Mouse (Mus musculus): Measurements from ENCODE around the gene Olfr1143. TPM values are rescaled to one million over a fixed set of nuclear protein-coding genes. Genes with fewer than 3 reads are reported as not detected.

The Olfr1143 gene
- not detected for total RNA-seq (2021)

DNA sequence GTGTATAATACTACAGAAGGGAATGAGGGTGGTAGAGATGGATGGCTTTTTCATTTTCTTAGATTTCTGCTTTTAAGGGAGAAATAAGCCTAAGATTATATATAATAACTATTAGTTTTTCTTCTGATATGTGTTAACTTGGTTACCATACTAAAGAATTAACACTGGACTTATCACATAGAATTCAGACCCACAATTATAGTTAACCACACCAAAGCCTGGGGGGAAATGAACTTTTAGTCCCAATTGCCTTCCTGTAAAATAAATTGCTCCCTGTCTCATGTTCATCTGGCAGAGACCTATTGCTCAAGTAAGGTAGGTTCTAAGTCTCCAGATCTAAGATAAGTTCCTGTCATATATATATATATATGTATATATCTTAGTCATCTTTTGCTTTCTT is at the start of gene Olfr1143:
TSS of gene Olfr1143 (plus strand) at position 301 of the 400 bp plus-strand sequence.
- no peak for DNase-seq (ENCODE audit: low spot score in 2 of 2)
- intact Hi-C loops (cut with DNase I), result no loop called here

DNA sequence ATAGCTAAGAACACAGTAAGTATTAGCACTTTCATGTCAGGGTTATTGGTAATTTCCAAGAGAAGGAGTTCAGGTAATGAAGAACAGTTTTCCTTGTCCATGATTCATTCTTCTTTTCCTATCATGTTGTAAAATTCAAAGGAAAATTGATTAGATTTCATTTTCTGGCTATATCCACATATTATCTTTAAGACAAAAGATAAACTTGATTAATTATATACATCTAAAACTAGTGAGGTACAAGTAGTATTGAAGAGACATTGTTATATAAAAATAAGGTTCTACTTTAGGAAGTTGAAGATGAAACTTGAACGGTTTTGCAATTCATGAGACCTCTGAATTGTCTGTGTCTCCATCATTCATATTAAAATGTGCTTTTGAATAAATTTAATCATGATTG is 46.5 kb upstream of the Olfr1143 start, which contains the start of gene Olfr1141:
TSS of gene Olfr1141 (minus strand) at position 101 of the 400 bp plus-strand sequence.
- DNase-seq (ENCODE audit: low spot score in 2 of 2), result no peak
- intact Hi-C loops (cut with DNase I), result no loop called here

DNA sequence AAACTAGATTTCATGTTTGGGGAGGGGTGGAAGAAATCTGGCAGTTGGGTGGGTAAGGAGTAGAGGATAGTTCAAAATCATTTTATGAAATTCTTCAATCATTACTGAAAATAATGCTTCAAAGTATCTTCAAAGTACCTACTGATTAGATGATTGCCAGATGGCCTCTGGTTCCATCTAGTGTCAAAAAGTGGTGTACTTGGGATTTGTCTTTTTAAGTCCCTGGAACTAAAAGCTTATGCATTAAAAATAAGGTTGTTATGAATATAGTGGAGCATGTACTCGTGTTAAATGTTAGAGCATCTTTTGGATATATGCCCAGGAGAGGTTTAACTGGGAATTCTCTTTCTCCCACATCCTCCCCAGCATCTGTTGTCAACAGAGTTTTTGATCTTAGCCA is 24.2 kb upstream of the Olfr1143 start:
- peak in 1 of 2 experiments; percentile 19 for DNase-seq (ENCODE audit: low spot score in 2 of 2)
- intact Hi-C loops (cut with DNase I), result loop anchor here (10.0 kb wide), 1 partner anchor 381 kb away; no protein-coding TSS in a partner anchor

GRCm38 (mm10) chr2:87779183-87779582 is 21.2 kb upstream of the Olfr1143 start, which contains the start of gene Olfr152:
TSS of gene Olfr152 (plus strand) at chr2:87779483.
- intact Hi-C loops (cut with DNase I), result loop anchor here (10.0 kb wide), 1 partner anchor 384 kb away; no protein-coding TSS in a partner anchor
- DNase-seq (ENCODE audit: low spot score in 2 of 2), result no peak

GRCm38 (mm10) chr2:87809522-87809921 is 9.1 kb downstream of the Olfr1143 start, which contains the start of gene Olfr1145:
TSS of gene Olfr1145 (plus strand) at chr2:87809822.
- no peak for DNase-seq (ENCODE audit: low spot score in 2 of 2)
- intact Hi-C loops (cut with DNase I), result no loop called here

GRCm38 (mm10) chr2:87830233-87830632 is 29.8 kb downstream of the Olfr1143 start, which contains the start of gene Olfr1148:
TSS of gene Olfr1148 (plus strand) at chr2:87830533.
- DNase-seq (ENCODE audit: low spot score in 2 of 2), result no peak
- intact Hi-C loops (cut with DNase I), result no loop called here

GRCm38 (mm10) chr2:87843693-87844092 is 43.3 kb downstream of the Olfr1143 start, which contains the start of gene Olfr1150-ps1:
TSS of gene Olfr1150-ps1 (plus strand) at chr2:87843993.
- no peak for DNase-seq (ENCODE audit: low spot score in 2 of 2)
- intact Hi-C loops (cut with DNase I), result no loop called here

Other genes starting within 250 kb of the Olfr1143 start
- gene Olfr1129, start 226.7 kb upstream of the Olfr1143 start, total RNA-seq (2021), result not detected
- not detected for gene Olfr1130, start 194.4 kb upstream of the Olfr1143 start, total RNA-seq (2021)
- not detected for gene Olfr1131, start 173.5 kb upstream of the Olfr1143 start, total RNA-seq (2021)
- gene Olfr1132, start 163.1 kb upstream of the Olfr1143 start, total RNA-seq (2021), result not detected
- gene Olfr1133, start 153.2 kb upstream of the Olfr1143 start, total RNA-seq (2021), result not detected
- gene Olfr1134, start 142.1 kb upstream of the Olfr1143 start, total RNA-seq (2021), result not detected
- not detected for gene Olfr1135, start 126.9 kb upstream of the Olfr1143 start, total RNA-seq (2021)
- gene Olfr1136, start 106.6 kb upstream of the Olfr1143 start, total RNA-seq (2021), result not detected
- gene Olfr1137, start 87.4 kb upstream of the Olfr1143 start, total RNA-seq (2021), result not detected
- gene Olfr1138, start 60.6 kb upstream of the Olfr1143 start, total RNA-seq (2021), result not detected
- not detected for gene Olfr1140, start 56.8 kb upstream of the Olfr1143 start, total RNA-seq (2021)
- not detected for gene Olfr1141, start 46.6 kb upstream of the Olfr1143 start, total RNA-seq (2021)
- not detected for gene Olfr152, start 21.1 kb upstream of the Olfr1143 start, total RNA-seq (2021)
- gene Olfr1145, start 9.2 kb downstream of the Olfr1143 start, total RNA-seq (2021), result not detected
- not detected for gene Olfr1148, start 29.9 kb downstream of the Olfr1143 start, total RNA-seq (2021)
- gene Olfr1150-ps1, start 43.4 kb downstream of the Olfr1143 start, total RNA-seq (2021), result not detected
- not detected for gene Olfr1151, start 55.3 kb downstream of the Olfr1143 start, total RNA-seq (2021)
- not detected for gene Olfr1152, start 65.9 kb downstream of the Olfr1143 start, total RNA-seq (2021)
- gene Olfr1153, start 94.4 kb downstream of the Olfr1143 start, total RNA-seq (2021), result not detected
- not detected for gene Olfr1154, start 104.6 kb downstream of the Olfr1143 start, total RNA-seq (2021)
- not detected for gene Olfr1155, start 144.5 kb downstream of the Olfr1143 start, total RNA-seq (2021)
- not detected for gene Olfr1156, start 152.5 kb downstream of the Olfr1143 start, total RNA-seq (2021)
- gene Olfr1157, start 167.7 kb downstream of the Olfr1143 start, total RNA-seq (2021), result not detected
- gene Olfr74, start 174.1 kb downstream of the Olfr1143 start, total RNA-seq (2021), result not detected
- gene Olfr1158, start 189.5 kb downstream of the Olfr1143 start, total RNA-seq (2021), result not detected
- not detected for gene Olfr1160, start 207.7 kb downstream of the Olfr1143 start, total RNA-seq (2021)
- gene Olfr1161, start 222.2 kb downstream of the Olfr1143 start, total RNA-seq (2021), result not detected
- gene Olfr73, start 237.1 kb downstream of the Olfr1143 start, total RNA-seq (2021), result not detected